Mouse (Mus musculus) v-Abl transformed pro-B cells (cell line): ENCODE measurements around the gene Hsdl1.

Source experiments
- in situ Hi-C, 2 experiments: fragments of 400-800 bp; cut with MboI; formaldehyde crosslinking; loops; one replicate each; pipeline ENCODE4 v1.15.1; 2025; ENCODE audit not compliant: unreplicated experiment in 2 of 2

Hsdl1 gene

DNA sequence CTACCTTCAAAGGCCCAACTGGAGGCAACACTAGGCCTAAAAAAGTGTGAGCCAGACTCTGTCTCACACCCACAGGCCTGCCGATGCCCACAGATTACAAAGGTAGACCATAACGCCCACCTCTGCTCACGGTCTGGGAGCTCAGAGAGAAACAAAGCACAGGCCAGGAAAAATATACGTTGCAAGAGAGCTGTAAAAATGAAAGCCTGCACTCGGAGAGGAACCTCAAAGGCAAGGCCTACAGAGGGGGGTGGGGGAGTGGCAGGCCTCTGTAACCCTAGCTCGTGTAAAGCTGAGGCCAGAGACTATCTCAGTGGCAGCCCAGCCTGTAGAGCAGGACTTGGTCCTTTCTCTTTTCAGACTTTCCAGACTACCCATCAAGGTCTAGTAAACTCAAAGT lies 29.8 kb downstream of the Hsdl1 start:
- in situ Hi-C loops, result no loop called here

DNA sequence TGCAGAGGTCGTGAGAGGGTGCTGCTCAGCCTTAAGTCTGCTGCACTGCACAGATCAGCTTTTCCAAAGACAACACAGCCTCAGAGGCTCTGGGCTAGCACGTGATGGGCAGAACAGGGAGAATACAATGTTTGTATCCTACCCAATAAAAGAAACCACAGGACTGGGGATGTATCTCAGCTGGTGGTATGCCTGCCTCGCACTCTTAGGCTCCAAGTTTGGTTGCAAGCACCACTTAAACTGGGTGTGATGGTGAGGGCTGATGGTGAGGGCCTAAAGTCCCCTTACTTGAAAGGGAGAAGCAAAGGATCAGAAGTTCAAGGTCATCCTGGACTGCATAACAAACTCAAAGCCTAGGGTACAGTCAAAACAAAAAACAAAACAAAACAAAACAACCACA lies 30.4 kb downstream of the Hsdl1 start:
- in situ Hi-C loops, result no loop called here

DNA sequence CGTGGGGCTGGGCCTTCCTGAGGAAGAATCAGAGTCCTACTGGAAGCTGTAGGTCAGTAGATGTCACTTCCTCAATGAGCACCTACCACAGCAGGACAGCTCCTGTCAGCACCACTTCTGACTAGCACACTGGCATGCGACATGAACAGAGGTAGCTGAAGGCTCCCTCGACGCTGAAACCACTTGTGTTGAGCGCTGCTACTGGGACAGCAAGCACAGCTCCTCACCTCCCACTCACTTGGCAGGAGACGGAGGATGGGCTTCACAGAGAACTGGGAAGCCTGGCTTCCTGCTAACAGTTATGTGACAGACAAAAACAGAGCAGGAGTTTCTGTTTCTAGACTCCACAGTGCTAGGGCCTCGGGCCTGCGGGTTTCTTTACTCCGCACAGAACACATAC lies 43.0 kb downstream of the Hsdl1 start:
- in situ Hi-C loops, result no loop called here

DNA sequence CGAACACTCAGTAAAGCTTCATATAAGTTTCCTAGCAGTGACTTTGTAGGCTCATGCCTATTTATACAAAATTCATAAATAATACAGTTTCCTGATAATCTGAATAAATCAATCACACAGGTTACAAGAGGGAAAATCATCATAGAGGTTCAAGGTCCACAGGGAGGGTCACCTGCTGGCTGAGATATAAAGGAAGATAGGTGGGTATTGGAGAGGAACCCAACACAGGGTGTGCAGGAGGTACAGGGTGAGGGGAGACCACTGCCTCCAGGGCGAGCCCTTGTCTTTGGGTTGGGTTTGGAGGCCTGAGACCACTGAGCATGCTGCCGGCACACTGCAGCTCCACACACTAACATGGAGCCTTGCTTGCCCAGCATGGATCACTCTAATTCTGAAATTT lies 43.6 kb downstream of the Hsdl1 start:
- in situ Hi-C loops, result no loop called here

DNA sequence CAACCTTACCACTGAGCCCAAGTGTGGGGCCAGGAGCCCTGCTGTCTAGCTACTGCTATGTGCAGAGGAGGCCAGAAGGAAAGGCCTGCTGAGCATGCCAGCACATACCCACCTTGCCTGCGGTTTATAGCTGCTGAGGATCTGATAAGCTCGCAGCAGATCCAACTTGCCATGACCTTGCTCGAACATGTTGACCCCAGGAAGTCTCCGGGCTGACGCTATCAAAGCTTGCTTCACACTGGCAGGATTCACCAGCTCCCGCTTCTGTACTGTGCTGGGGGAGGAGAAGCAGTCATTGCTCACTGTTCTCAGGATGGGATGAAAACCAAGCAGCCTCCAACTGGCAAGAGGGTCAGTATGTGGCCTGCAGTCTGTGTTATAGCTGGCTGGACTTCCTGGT lies 44.0 kb downstream of the Hsdl1 start:
- in situ Hi-C loops, result no loop called here

DNA sequence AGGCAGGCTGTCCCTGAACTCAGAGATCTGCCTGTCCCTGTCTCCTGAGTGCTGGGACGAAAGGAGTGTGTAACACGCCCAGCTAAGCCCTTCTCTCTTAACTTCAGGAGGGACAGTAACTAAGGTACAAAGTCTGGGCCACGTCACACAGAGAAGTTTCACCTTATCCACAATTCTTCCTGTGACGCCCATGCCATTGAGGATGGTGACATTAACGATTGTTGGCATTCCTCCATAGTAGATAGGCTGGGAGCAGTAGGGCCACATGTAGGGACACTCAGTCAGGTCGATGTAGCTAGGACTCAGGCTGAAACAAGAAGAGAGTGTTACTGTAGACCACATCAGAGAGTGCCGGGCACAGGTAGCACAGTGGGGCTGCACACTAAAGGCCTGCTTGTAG lies 46.2 kb downstream of the Hsdl1 start:
- in situ Hi-C loops, result loop anchor here (5.0 to 10.0 kb wide), 2 partner anchors 76 to 79 kb away; partner anchors contain the start of gene Taf1c (in 2 of the 2)

DNA sequence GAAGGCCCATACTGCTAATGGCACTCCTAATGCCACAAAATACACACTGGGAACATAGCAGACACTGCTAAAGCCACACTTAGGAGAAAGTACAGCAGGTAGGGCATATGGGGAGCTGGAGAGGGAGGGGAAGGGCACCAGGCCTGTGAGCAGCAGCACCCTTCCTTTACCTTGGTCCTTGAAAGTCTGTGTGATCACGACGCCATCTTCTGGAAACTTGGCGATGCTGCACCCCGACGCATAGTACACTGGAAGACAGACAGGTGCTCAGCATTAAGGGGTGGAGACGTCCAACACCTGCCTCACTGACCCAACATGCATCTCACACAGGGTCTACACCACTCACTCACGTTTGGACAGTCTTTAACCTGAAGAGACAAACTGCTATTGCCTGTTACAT lies 54.9 kb downstream of the Hsdl1 start:
- in situ Hi-C loops, result loop anchor here in 1 of 2 experiments (10.0 kb wide), 1 partner anchor 85 kb away; the partner anchor contains the start of gene Taf1c

DNA sequence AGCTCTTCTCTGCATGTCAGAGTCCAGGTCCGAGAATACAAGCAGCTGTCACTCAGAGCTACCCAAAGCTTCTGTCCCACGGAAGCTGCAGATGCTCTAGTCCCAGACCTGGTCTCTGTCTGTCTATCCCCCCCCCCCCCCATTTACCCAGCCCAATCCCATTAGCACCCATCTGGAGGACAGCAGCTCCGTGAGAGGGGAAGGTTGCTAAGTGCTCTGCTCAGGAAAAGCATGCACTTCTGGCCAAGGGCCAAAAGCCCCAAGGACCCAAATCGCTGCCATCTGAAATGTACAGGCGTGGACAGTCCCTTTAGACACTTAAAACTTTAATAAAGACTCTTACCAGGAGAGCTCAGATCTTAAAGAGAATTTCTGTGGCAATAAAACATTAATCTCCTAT lies 58.3 kb downstream of the Hsdl1 start:
- in situ Hi-C loops, result no loop called here

DNA sequence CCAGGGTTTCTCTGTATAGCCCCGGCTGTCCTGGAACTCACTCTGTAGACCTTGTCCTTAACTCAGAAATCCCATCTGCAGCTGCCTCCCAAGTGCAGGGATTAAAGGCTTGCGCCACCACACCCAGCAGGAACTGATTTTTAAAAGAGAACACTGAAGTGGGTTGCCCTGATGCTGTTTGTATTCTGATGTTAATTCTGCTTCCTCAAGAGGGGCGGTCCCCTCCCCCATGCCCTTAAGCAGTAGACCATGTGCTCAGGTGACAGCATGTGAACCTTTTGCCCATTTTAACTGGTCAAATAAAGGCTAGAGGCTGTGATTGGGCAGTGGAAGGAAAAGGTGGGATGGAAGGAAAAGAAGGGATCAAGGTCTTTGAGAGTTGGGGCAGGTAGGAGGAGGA lies 59.2 kb downstream of the Hsdl1 start:
- in situ Hi-C loops, result no loop called here

DNA sequence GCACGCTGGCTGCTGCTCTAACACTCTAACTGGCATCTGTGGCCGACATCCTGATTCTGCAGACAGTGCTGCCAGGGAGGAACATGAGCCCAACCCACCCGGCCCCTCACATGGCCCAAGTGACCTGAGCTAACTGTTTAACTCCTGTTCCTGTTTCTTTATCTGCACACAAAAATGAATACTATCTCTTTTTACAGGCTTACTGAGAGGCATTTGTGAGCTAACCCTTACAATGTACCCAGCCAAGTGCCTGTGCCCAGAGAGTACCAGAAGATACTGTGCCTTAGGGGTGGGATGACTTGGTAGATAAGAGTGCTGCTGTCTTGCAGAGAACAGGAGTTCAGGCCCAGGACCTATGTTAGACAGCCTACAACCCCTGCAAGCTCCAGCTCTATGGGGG lies 60.0 kb downstream of the Hsdl1 start:
- in situ Hi-C loops, result no loop called here

DNA sequence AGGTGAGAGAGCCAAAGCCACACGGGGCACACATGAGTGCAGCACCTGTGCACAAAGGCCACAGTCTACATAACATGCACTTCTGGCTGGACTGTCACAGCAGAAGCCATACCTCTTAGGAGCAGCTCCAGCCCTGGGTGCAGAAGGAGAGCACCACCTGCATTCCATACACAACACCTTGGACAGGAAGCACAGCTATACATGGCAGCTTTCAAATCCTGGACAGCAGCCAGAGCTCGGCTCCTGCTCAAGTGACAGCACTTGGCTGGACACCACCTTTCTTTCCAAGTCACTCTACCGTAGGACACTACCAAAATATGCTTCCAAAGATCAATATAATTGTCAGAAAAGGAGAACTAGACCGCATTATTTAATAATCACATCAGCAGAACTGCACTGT lies 61.6 kb downstream of the Hsdl1 start:
- in situ Hi-C loops, result no loop called here
